Mouse (Mus musculus) telencephalon, adult 2 months (tissue): ENCODE data around the gene Adamts12.

ENCODE experiments used
- DNase-seq: peaks from one replicate; pipeline ENCODE4 v3.0.0-alpha.2; 2011; ENCODE audit warnings: low read depth, low spot score

The Adamts12 gene

DNA sequence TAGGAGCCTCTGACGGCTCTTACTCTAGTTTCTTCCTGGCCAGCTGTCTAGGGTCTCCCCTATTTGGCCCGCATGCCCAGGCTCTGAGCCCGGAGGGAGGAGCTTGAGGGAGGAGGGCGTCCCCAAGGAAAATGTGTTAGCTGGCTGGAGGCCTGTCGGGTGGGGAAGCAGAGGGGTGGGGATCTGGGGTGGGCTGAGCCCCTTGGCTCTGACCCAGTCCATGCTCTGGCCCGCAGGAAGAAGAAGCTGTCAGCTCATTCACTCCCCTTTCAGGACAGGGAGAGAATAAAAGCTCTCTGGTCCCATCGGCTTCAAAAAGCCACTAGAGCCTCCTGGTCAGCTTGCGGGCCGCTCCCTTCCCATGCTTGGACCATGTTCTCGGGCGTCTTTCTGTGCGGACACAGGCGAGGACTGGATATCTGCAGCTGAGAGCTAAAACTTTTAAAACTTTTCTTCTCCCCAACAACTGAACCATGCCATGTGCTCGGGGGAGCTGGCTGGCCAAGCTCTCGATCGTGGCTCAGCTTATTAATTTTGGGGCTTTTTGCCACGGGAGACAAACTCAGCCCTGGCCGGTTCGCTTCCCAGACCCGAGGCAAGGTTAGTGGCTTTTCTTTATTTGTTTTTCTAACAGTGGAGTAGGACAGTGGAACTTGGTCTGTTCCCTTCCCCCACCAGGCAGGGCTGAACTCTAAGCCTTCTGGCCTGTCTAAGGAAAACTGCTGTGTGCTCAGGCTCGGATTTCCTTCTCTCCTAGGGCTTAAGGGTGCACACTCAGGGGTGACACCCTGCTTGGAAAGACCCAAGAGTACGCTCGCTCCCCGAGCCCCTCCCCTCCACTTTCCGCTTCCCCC lies at the start of gene Adamts12:
TSS of gene Adamts12 (plus strand) at position 233 of the 854 bp plus-strand sequence.
- DNase-seq: no peak

DNA sequence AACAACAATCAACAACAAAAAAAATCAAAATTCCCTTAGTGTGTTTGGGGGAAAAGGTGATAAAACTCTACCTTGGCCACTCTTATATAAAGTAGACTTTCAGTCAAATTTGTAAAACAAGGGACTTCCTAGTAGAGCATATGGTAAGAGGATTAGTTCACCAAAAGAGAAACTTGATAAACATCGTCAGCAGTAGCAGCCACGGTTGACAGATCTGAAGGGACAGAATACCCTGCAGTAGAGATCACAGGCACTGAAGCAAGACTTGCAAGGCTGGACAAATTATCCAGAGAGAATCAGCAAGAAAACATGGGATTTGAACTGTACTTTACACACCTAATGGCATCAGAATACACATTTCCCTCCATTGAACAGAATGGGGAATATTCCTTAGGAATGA lies 49.7 kb upstream of the Adamts12 start:
- no peak for DNase-seq

DNA sequence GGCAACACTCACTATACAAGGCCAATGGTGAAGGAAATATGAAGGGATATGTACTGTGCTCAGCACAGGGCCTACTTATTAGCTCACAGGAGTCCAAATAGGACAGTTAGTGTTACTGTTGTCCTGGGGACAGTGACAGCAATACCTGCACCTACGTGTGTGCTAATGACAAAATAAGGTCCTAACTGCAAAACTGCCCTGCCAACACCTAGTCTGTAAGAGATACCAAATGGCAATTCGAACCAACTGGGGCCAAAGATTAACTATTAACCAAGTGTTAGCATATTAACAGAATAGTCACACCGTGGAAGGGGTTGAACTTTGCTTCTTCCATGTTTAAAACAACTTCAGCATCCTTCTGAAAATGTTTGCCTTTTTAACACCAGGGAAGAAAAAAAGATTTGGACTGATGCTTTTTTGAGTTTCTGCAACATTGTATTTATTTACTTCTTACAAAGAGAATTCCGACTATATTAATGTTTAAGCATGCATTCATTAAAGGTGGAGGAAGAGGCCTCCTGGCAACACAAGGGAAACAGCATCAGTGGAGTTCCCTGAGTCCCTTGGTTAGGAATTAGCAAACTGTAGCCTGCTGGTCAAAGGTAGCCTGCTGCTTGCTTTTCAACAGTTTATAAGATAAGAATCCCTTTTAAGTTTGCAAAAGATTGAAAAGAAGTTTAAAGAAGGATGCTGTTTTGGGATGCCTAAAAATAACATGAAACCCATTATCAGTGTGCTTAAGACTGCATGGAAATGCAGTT lies 37.6 kb upstream of the Adamts12 start:
- DNase-seq: no peak

DNA sequence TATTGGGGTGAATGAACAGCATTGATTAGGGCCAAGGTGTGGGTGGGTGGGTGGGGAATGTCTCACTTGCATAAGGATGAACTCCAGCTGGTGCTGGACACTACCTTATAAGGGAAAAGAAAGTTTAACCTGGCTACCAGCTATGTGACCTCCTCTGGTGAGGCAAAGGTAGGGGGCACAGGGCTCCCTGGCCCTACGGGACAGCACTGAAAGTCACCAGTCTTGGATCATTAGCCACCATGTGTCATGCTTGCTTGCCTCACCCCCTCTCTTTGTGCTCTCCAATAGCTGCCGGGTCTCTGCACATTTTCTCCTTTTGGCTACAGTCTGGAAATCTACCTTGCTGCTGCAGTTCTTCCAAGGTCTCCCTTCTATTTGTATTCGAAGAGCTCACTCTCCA lies 34.4 kb upstream of the Adamts12 start:
- no peak for DNase-seq

DNA sequence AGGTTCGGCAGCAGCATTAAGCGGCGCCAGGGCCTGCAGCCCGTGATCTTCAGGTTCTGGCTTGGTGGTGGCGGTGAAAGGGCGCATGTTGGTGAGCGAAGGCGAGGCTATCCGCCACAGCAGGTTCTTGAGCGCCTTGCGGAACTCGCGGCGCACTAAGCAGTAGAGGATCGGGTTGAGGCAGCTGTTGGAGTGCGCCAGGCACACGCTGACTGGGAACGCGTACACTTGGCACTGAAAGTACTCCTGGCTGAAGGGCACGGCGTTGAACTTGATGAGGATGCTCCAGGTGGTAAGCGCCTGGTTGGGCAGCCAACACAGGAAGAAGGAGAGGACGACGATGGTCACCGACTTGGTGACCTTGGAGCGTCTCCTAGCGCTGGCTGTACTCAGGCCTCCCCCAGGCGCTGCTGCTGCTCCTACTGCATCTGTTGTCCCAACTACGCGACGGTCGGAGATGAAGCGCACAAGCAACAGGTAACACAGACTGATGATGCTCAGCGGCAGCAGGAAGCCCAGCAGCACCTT lies 28.6 kb upstream of the Adamts12 start:
- no peak for DNase-seq

DNA sequence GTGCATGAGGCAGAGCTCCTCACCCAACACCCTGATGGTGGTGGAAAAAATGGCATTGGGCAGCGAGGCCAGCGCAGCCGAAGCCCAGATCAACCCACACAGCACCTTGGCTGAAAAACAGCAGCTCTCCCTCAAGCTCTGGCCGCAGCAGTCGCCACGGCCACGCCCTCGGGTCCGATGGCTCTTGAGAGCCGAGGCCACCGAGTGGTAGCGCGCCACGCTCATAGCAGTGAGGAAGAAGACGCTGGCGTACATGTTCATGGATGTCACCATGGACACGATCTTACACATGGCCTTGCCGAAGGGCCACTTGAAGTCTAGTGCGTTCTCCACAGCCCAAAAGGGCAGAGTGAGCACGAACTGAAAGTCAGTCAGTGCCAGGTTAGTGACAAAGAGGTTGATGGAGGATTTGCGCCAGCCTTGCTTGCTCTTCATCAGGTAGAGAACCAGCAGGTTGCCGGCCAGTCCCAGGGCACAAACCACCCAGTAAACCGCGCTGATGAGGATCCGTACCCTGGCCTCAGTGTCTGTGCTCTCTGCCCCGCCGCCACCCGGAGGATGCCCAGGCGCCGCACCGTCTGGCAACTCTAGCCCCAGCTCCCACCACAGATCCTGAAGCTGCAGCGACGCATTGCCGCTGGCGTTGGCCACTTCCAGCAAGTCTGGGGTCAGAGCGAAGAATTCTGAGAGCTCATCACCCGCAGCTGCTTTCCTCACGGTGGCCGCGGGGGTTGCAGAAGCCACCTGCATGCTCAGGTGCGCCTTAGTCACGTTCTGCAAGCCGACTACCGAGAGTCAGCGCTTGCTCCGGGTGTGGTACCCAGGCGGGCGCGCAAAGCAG lies 27.8 kb upstream of the Adamts12 start:
- no peak for DNase-seq

DNA sequence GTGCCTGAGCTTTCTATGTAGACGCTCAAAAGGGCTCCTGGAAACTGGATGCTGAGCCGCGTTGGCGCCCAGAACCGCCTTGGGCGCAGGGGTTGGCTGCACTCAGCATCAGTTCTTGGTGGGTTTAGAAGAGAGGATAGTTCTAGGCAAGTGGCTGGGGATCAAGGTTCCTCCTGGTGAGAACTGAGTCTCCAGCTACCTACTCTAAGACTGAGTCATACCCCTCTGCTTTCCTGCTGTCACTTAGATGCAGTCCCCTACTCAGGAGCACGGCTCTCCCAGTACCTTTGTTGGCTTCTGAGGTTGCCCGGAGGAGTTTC lies 27.3 kb upstream of the Adamts12 start:
- DNase-seq: no peak

DNA sequence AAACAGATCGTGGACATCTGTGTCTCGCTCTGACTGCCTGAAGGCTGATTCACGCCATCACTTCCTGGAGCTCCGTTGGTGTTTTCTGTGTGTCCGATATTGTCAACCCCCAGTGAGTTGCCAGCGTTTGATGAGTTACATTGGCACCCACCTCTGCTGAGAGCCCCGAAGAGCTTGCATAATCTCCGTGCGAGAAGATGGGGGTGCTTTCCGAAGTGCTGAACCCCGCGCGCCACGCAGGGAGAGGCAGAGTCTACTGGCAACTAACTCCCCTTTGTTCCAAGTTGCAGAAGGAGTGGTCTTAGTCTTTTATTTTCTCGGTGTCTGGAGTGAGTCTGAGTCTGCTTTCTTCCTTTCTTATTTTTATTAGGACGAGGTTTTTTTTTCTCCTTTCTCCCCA lies 26.9 kb upstream of the Adamts12 start, which contains the start of gene Rxfp3:
TSS of gene Rxfp3 (minus strand) at position 281 of the 400 bp plus-strand sequence.
- no peak for DNase-seq

DNA sequence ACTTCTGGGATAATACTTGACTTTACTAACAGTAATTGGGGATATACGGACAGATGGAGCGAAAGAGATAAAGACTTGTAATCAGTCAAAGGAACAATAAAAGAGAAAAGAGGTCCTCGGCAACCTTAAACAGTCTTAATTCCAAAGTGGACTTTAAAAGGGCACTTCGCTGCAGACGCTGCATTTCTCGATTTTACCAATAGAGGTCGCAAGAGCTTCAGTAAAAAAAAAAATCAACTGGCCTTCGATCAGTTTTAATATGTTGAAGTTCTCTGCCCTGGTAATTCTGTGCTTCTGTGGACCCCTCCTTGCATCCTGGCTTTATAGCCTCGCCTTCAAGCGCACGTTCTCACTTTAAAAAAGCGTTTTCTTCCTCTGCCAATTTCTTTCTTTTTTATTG lies 26.1 kb upstream of the Adamts12 start:
- DNase-seq: no peak

DNA sequence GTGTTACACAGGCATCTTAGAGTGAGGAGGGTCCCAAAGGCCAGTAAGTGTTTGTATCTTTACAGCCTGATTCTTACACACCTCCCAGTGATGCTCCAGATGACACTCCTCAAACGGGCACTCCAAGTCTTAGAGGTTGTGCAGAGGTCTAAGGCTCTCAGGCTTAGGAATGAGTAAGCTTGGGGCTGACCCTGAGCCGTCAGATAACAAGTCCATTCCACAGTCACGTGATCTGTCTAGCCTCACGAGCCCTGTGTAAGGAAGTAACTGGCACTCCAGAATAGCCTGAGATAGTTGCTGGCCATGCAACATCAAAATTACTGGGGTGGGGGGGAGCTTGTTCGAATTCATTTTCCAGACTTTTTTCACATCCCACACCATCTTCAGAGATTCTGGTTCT lies 24.5 kb upstream of the Adamts12 start:
- no peak for DNase-seq

DNA sequence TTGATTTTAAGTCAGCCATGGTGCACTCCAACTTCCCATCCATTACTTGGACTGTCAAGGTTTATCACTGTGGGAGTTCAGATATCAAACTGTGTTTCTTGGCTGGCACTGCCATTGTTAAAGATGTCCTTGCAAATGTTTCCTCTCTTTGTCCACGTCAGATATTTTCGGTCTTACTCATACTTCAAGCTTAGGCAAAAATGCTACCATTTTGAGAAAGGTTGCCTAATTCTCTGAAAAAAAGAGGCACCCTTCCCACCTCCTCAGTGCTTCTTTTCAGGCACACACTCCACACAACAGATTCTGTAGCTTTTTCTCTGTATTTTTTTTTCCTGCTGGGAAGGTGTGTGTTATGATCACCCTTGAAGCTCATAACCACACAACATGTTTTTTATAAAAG lies 23.4 kb upstream of the Adamts12 start:
- DNase-seq: no peak

DNA sequence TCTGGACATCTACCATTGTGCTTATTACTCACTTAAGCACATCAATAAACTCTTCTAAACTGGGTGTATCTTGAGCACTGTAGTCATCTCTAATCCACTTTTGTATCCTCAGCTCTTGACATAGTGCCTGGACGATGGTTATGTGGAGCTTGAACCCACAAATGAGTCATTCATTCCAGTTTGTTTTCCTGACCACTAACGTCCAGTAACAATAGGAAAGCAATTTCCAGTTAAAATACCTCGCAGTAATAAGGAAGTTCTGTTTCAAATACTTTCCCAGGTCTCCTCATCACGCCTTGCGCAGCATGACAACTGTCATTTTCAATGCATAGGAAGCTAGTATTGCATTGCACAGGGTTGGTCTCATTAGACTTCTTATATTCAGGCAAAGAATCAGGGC lies 21.8 kb upstream of the Adamts12 start:
- no peak for DNase-seq

DNA sequence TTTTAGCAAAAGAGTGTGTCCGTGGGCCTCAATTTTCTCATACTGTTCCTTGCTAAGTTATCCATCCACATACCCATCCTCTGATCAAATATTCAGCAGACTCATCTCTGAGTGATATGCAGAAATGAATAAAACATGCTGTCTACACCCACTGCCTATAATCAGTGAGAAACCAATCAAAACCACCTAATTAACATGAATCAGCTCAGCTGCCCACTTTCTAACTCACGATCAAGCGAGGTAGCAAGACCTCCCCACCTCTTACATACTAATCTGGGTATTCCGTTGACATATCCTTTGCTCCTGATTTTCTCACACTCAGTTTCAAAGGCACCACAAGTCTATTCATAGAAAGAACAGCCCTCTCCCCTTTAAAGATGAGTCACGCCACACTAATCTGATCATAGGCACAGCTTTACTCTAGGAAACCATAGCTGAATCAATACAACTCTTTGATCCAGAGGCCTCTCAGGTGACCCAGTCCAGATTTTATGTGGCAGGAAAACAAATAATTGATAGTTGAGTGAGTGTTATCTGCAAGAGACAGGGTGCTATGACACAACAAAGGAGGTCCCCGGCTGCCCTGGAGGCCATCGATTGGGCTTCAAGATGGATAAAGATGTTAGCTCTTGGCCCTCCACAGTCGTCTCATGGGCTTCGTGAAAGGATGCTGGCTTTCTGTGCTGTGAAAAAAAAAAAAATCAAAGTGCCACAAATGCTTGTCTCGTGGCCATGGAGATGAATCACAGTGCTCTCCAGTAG lies 10.7 kb upstream of the Adamts12 start:
- DNase-seq: no peak

DNA sequence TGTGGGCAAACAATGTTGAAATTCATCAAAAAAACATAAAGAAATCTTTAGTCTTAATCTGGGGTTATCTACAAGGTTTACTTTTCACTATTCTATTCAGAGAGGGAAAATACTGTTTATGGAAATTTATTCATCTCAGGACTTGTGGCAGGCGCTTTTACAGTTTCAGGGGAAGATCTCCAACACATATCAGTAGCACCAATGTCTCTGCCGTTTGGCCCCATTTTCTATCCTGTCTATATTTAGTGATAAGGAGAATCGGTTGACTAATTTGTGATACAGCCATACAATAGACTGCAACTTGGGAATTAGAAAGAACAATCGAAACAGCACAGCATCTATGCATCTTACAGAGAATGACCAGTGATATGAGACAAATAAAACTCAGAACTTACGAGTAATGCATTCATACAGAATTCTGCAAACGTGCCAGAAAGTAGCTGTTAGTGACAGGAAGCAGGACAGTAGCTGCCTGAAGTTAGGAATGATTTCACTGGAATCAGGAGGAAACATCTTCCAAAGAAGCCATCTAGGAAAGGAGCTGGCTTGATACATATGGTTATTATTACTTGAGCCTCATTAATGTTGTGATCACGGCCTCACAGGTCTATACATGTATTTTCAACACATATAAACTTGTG lies 10.0 kb upstream of the Adamts12 start:
- DNase-seq: no peak

DNA sequence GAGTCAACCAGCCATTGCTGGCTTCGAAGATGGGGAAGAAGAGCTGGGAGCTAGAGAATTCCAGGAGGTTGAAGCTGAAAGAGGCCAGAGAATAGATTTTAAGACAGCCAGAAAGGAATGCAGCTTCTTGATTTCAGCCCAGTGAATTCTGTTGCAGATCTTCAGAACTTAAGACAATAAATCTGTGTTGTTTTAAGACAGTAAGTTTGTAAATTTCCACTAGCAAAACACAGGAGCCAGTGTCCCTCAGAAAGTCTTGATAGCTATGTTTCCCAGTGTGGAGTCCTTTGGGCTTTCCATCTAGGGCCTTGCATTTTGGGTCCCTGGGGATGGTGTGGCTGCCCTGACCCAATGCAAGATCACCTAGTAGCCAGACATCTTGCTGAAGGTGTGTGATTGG lies 1.7 kb upstream of the Adamts12 start:
- no peak for DNase-seq

DNA sequence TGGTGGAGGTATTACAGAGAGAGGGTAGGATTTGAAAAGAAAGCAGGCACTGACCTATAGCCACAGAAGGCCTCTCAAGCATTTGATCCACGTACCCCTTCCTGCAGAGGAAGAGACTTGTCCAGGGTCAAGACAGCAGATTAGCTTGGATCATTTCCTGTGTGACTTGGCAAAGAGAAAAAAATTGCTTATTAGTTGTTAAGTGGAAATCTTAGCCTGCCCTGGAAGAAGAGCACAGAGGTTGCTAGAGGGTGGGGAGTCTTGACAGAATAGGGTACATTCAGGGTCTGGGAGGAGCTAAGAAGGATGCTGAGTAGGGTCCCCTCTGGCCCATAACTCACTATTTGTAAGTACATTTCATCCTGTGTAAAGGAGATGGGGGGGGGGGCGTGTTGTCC lies 431 bp upstream of the Adamts12 start:
- no peak for DNase-seq

DNA sequence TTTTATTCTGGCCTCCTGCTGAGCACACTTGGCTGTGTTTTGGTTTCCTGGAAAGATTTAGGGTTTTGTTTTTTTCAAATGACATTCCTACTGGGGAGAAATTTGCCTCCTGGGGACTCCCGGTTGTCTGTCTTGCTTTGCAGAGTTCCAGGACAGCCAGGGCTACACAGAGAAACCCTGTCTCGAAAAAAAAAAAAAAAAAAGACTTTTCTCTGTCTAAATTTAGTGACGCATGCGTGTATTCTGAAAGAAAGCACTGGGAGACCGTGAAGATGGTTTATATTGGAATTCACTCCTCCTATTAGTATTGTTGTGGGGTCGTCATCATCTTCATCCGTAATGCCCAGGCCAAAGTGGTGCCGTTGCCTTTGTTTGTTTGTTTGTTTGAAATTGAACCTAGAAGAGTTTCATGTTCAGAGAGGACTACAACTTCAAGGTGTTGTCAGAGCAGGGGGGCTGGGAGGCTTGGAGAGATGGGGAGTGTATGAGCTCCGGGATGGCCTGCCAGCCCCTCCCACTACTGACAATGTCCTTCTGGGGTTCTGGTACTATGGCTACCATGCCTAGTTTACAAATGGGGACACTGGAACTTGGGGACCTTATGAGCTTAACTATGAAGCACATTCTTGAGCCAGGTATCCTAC lies 1.1 kb downstream of the Adamts12 start:
- no peak for DNase-seq

DNA sequence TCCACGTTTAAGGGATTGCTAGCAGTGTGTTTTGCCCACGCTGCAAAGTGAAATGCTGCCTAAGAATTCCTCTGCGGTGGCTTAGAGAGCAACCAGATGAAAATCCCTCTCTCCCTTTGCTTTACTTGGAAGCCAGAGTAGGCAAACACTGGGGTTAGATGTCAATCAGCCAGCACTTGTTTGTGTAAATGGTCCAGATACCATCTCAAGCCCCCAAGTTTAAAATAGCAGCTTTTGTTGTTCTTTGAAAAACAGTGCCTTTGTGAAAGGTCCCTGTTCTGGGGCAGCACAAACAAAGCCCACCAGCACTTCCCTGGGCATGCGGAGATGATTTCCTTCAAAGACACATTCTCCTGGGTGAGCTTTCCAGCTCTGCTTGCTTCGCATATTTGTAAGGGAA lies 1.7 kb downstream of the Adamts12 start:
- DNase-seq: no peak

DNA sequence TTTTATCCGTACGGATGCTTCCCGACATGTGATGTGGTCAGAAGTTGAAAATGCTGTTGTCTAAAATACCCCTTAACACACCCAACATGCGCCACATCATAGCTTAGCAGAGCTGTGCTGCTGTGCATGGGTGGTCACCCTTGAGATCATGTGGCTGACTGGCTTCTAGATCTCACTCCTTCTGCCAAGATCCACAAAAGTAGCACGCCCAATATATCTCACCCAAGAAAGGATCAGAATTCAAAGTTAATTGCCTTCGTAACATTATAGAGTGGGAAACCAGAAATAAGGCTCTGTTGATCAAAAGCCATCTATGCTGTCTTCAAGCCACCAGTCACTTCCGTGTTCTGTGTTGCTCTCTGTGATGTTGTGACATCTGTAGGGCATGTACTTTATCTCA lies 3.3 kb downstream of the Adamts12 start:
- DNase-seq: no peak

DNA sequence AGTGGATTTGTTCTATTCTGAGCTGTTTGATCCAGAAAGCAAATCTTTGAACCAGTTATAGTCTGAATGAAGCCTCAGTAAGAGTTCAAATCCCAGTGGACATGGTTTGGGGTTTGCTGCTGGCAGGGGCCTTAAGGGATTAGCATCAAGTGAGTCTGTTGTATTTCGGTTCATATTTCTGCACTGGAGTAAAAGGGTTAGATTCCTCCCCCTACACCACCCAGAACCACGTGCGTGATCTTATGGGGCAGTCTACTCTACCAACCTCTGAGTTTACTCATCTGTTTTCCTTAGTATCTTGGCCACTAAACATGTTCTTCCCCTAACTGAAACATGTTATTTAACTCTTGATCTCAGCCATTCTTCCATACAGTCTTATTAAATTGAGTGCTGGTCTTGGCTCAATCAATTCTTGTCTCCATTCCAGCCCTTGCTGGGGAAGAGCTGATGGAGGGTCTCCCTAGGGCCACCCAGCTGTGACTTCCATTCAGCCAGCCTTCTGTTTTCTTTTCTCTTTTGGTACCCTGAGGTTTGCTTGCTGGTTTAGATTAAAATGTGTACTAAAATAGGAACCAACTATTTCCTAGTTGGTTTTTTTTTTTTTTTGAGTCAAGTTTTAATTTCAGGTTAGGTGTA lies 11.3 kb downstream of the Adamts12 start:
- no peak for DNase-seq
